Mouse (Mus musculus): Measurements from ENCODE around the gene Cdca5. TPM values are rescaled to one million over a fixed set of nuclear protein-coding genes. Genes with fewer than 3 reads are reported as not detected.
A peak's percentile ranks its signal among the peaks of the same experiment; 100 is the strongest.

Gene Cdca5
- polyA plus RNA-seq, 1 experiment, result 33.0 TPM

DNA sequence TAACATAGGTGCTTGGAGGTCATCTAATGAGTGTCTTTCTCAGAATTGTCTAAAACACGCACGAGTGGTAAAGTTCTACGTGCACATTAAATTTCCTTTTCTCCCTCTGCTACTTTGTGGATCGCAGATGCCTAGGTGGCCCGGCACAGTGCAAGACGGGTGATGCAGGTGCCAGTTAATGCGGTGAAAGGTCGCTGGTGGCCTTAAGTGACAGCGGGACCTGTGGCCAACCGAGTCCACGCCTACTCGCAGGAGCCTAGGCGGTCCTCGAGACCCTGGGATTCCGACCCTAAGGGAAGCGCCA, 55.5 kb downstream of the Cdca5 start:
- Histone ChIP-seq H3K36me3 (ENCODE audit: control insufficient read depth, insufficient read depth) (peaks cover 3% of the 10 kb centered on the region), H3K27me3 (ENCODE audit: control insufficient read depth, insufficient read depth, insufficient read length) (peaks cover 6% of the 10 kb centered on the region), H3ac (ENCODE audit: control insufficient read depth, insufficient read length, low read depth) (peak overlapping the region; percentile 97), H3K79me3 (ENCODE audit: low read depth) (no peaks in the 10 kb centered on the region), H3K79me2 (ENCODE audit: control insufficient read depth, insufficient read depth) (peaks cover 8% of the 10 kb centered on the region), H3K4me3 (ENCODE audit: insufficient read depth, poor library complexity, severe bottlenecking) (peak overlapping the region; percentile 56)
- no peak for TF ChIP-seq MYOD1 (IDR thresholded peaks at IDR 0.05; ENCODE audit: control insufficient read depth, insufficient read length, low read depth)
- no peak for TF ChIP-seq CTCF (IDR thresholded peaks at IDR 0.05; ENCODE audit: control insufficient read depth, insufficient read depth, insufficient read length)
- no peak for TF ChIP-seq USF1 (IDR thresholded peaks at IDR 0.05; ENCODE audit: low read depth)
- no peak for TF ChIP-seq MAX (IDR thresholded peaks at IDR 0.05)
- TF ChIP-seq FOSL1 (IDR thresholded peaks at IDR 0.05; ENCODE audit: insufficient read depth, low read length, poor library complexity, severe bottlenecking), result no peak
- TF ChIP-seq MYOG (IDR thresholded peaks at IDR 0.05; ENCODE audit: control insufficient read depth, extremely low read depth, insufficient read length), result no peak
- TF ChIP-seq CEBPB (IDR thresholded peaks at IDR 0.05; ENCODE audit: low read depth), result no peak

GRCm38 (mm10) chr19:6140678-6141393, 56.1 kb downstream of the Cdca5 start, which contains the start of gene Batf2:
Gene Batf2, plus strand, starts transcription at chr19:6140983.
- peak within 1 kb of the TSS; percentile 97 for H3ac ChIP-seq (ENCODE audit: control insufficient read depth, insufficient read length, low read depth)
- no peaks in the 10 kb centered on the region for H3K36me3 ChIP-seq (ENCODE audit: control insufficient read depth, insufficient read depth)
- no peaks in the 10 kb centered on the region for H3K79me3 ChIP-seq (ENCODE audit: low read depth)
- TF ChIP-seq CEBPB (IDR thresholded peaks at IDR 0.05; ENCODE audit: low read depth) (no peak), CTCF (IDR thresholded peaks at IDR 0.05; ENCODE audit: control insufficient read depth, insufficient read depth, insufficient read length) (peak; percentile 92), MAX (IDR thresholded peaks at IDR 0.05) (peak; percentile 6), USF1 (IDR thresholded peaks at IDR 0.05; ENCODE audit: low read depth) (peak; percentile 95), FOSL1 (IDR thresholded peaks at IDR 0.05; ENCODE audit: insufficient read depth, low read length, poor library complexity, severe bottlenecking) (no peak)
- peaks cover 8% of the 10 kb centered on the region for H3K79me2 ChIP-seq (ENCODE audit: control insufficient read depth, insufficient read depth)
- H3K4me3 ChIP-seq (ENCODE audit: insufficient read depth, poor library complexity, severe bottlenecking), result peak within 1 kb of the TSS; percentile 56
- H3K27me3 ChIP-seq (ENCODE audit: control insufficient read depth, insufficient read depth, insufficient read length), result peaks cover 7% of the 10 kb centered on the region

- Histone ChIP-seq H3K79me3 (ENCODE audit: low read depth) (no peaks in the 10 kb centered on the region), H3ac (ENCODE audit: control insufficient read depth, insufficient read length, low read depth) (peak within 1 kb of the TSS; percentile 97), H3K27me3 (ENCODE audit: control insufficient read depth, insufficient read depth, insufficient read length) (peaks cover 10% of the 10 kb centered on the region), H3K79me2 (ENCODE audit: control insufficient read depth, insufficient read depth) (peaks cover 8% of the 10 kb centered on the region), H3K4me3 (ENCODE audit: insufficient read depth, poor library complexity, severe bottlenecking) (peak within 1 kb of the TSS; percentile 56), H3K36me3 (ENCODE audit: control insufficient read depth, insufficient read depth) (no peaks in the 10 kb centered on the region)
- TF ChIP-seq FOSL1 (IDR thresholded peaks at IDR 0.05; ENCODE audit: insufficient read depth, low read length, poor library complexity, severe bottlenecking) (no peak), MAX (IDR thresholded peaks at IDR 0.05) (no peak), USF1 (IDR thresholded peaks at IDR 0.05; ENCODE audit: low read depth) (no peak), CTCF (IDR thresholded peaks at IDR 0.05; ENCODE audit: control insufficient read depth, insufficient read depth, insufficient read length) (peak; percentile 54), CEBPB (IDR thresholded peaks at IDR 0.05; ENCODE audit: low read depth) (no peak), MYOG (IDR thresholded peaks at IDR 0.05; ENCODE audit: control insufficient read depth, extremely low read depth, insufficient read length) (no peak), MYOD1 (IDR thresholded peaks at IDR 0.05; ENCODE audit: control insufficient read depth, insufficient read length, low read depth) (no peak)
These were observed 56.6 kb downstream of the Cdca5 start, which contains the start of gene Arl2 for GRCm38 (mm10) chr19:6141394-6141749. Gene Arl2, minus strand, starts transcription at chr19:6141548.

Small RNA genes lying within 50 kb of the gene (microRNA-seq; reads per million reads assigned to microRNA genes)
- gene Mir6988 (ENCODE audit: borderline microRNAs expressed), result 1.00 reads per million, percentile 22 among the genes with 10 or more reads in this experiment

Other genes starting within 250 kb of the Cdca5 start
- gene Frmd8, start 209.7 kb upstream of the Cdca5 start, polyA plus RNA-seq (2012; fragmentation: generic; extraction: Trizol), result 44.1 TPM
- gene Slc25a45, start 207.2 kb upstream of the Cdca5 start, polyA plus RNA-seq (2012; fragmentation: generic; extraction: Trizol), result 5.5 TPM
- gene Tigd3, start 190.8 kb upstream of the Cdca5 start, polyA plus RNA-seq (2012; fragmentation: generic; extraction: Trizol), result 1.0 TPM
- gene Dpf2, start 172.0 kb upstream of the Cdca5 start, polyA plus RNA-seq (2012; fragmentation: generic; extraction: Trizol), result 69.3 TPM
- 3.6 TPM for gene Cdc42ep2, start 160.2 kb upstream of the Cdca5 start, polyA plus RNA-seq (2012; fragmentation: generic; extraction: Trizol)
- gene Pola2, start 120.8 kb upstream of the Cdca5 start, polyA plus RNA-seq (2012; fragmentation: generic; extraction: Trizol), result 45.1 TPM
- gene Slc22a20, start 98.8 kb upstream of the Cdca5 start, polyA plus RNA-seq (2012; fragmentation: generic; extraction: Trizol), result not detected
- gene Capn1, start 69.1 kb upstream of the Cdca5 start, polyA plus RNA-seq (2012; fragmentation: generic; extraction: Trizol), result 36.9 TPM
- 18.7 TPM for gene Syvn1, start 38.4 kb upstream of the Cdca5 start, polyA plus RNA-seq (2012; fragmentation: generic; extraction: Trizol)
- 60.0 TPM for gene Mrpl49, start 27.2 kb upstream of the Cdca5 start, polyA plus RNA-seq (2012; fragmentation: generic; extraction: Trizol)
- gene Fau, start 27.1 kb upstream of the Cdca5 start, polyA plus RNA-seq (2012; fragmentation: generic; extraction: Trizol), result 2,541 TPM
- 49.8 TPM for gene Znhit2, start 23.8 kb upstream of the Cdca5 start, polyA plus RNA-seq (2012; fragmentation: generic; extraction: Trizol)
- gene Tm7sf2, start 16.6 kb upstream of the Cdca5 start, polyA plus RNA-seq (2012; fragmentation: generic; extraction: Trizol), result 14.7 TPM
- 55.2 TPM for gene Vps51, start 7.8 kb upstream of the Cdca5 start, polyA plus RNA-seq (2012; fragmentation: generic; extraction: Trizol)
- gene Tmem262, start 5.0 kb upstream of the Cdca5 start, polyA plus RNA-seq (2012; fragmentation: generic; extraction: Trizol), result not detected
- gene Gm28374, start 2.7 kb upstream of the Cdca5 start, polyA plus RNA-seq (2012; fragmentation: generic; extraction: Trizol), result 0.44 TPM
- gene Zfpl1, start within 50 bp of the Cdca5 start, polyA plus RNA-seq (2012; fragmentation: generic; extraction: Trizol), result 59.7 TPM
- gene AC131692.1, start 9.4 kb downstream of the Cdca5 start, polyA plus RNA-seq (2012; fragmentation: generic; extraction: Trizol), result 0.36 TPM
- gene Naaladl1, start 20.8 kb downstream of the Cdca5 start, polyA plus RNA-seq (2012; fragmentation: generic; extraction: Trizol), result 0.16 TPM
- gene Sac3d1, start 33.7 kb downstream of the Cdca5 start, polyA plus RNA-seq (2012; fragmentation: generic; extraction: Trizol), result 44.7 TPM
- gene Snx15, start 43.3 kb downstream of the Cdca5 start, polyA plus RNA-seq (2012; fragmentation: generic; extraction: Trizol), result 22.7 TPM
- 0.04 TPM for gene Batf2, start 56.0 kb downstream of the Cdca5 start, polyA plus RNA-seq (2012; fragmentation: generic; extraction: Trizol)
- 78.3 TPM for gene Arl2, start 56.6 kb downstream of the Cdca5 start, polyA plus RNA-seq (2012; fragmentation: generic; extraction: Trizol)
- gene Majin, start 99.4 kb downstream of the Cdca5 start, polyA plus RNA-seq (2012; fragmentation: generic; extraction: Trizol), result not detected
- 0.13 TPM for gene Gpha2, start 141.4 kb downstream of the Cdca5 start, polyA plus RNA-seq (2012; fragmentation: generic; extraction: Trizol)
- gene Ppp2r5b, start 150.9 kb downstream of the Cdca5 start, polyA plus RNA-seq (2012; fragmentation: generic; extraction: Trizol), result 25.3 TPM
- 10.3 TPM for gene Atg2a, start 156.7 kb downstream of the Cdca5 start, polyA plus RNA-seq (2012; fragmentation: generic; extraction: Trizol)
- 219 TPM for gene Ehd1, start 191.7 kb downstream of the Cdca5 start, polyA plus RNA-seq (2012; fragmentation: generic; extraction: Trizol)
- gene Cdc42bpg, start 221.5 kb downstream of the Cdca5 start, polyA plus RNA-seq (2012; fragmentation: generic; extraction: Trizol), result 7.2 TPM
- 51.0 TPM for gene Men1, start 250.0 kb downstream of the Cdca5 start, polyA plus RNA-seq (2012; fragmentation: generic; extraction: Trizol)

Data from C2C12 (cell line).